Mouse (Mus musculus): ENCODE results near the gene Olfr600. TPM values are rescaled to one million over a fixed set of nuclear protein-coding genes. Genes with fewer than 3 reads are reported as not detected.
"Not testable (repeated sequence)": the region's sequence is repeated elsewhere in the genome, so short reads cannot be mapped to it uniquely, and the experiment has no call there.

The Olfr600 gene
- total and polyA plus RNA-seq, 2 experiments: not detected

DNA sequence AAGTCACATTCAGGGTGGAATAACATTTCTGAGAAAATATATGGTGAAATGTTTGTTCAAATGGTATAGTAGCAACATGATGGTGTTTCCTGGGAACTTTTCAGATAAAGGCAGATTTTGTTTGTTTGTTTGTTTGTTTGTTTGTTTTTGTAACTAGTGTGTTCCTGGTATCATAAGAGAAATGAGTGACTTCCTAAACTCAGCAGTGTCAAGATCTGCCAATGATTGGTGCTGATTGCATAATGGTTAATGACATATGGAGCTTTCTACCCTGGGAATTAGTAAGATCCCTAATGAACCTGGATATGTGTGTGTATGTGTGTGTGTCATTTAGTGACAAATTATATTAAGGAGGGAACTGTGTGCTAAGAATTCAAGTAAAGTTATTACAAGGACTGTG, 26.2 kb downstream of the Olfr600 start, which contains the start of gene Olfr598:
Gene Olfr598 (plus strand): TSS at position 301 of the 400 bp plus-strand sequence.
- no peaks in the 10 kb centered on the region for H3K4me1 ChIP-seq (ENCODE audit: control insufficient read depth, insufficient read depth, low read length)
- no peak for DNase-seq (ENCODE audit: extremely low read depth, low read depth, low spot score)
- no peaks in the 10 kb centered on the region for H3K36me3 ChIP-seq (ENCODE audit: control insufficient read depth, insufficient read depth, low read length)
- TF ChIP-seq POLR2A (IDR thresholded peaks at IDR 0.05; ENCODE audit: extremely low read depth, insufficient read depth, low read length) (no peak), CTCF (IDR thresholded peaks at IDR 0.05; ENCODE audit: low read depth, low read length) (no peak)
- no peaks in the 10 kb centered on the region for H3K79me2 ChIP-seq (ENCODE audit: control insufficient read depth, insufficient read depth, low read length)
- H3K9ac ChIP-seq (ENCODE audit: low read depth, low read length): no peak within 1 kb of the TSS
- H3K4me3 ChIP-seq (ENCODE audit: insufficient read depth, low read depth, low read length): no peak within 1 kb of the TSS
- H3K27ac ChIP-seq (replicated peaks; ENCODE audit: insufficient read depth, low read depth, low read length): no peak within 1 kb of the TSS
- H3K27me3 ChIP-seq (ENCODE audit: control insufficient read depth, insufficient read depth, low read length): no peaks in the 10 kb centered on the region

- H3K36me3 ChIP-seq (ENCODE audit: control insufficient read depth, insufficient read depth, low read length): not testable (repeated sequence)
- 93% methylated on average over 2 of the region's 2 CpGs for WGBS
These were observed 33.5 kb downstream of the Olfr600 start, which contains the start of gene Olfr597 for GRCm38 (mm10) chr7:103316015-103316414. TSS of gene Olfr597 (plus strand) at chr7:103316315.

DNA sequence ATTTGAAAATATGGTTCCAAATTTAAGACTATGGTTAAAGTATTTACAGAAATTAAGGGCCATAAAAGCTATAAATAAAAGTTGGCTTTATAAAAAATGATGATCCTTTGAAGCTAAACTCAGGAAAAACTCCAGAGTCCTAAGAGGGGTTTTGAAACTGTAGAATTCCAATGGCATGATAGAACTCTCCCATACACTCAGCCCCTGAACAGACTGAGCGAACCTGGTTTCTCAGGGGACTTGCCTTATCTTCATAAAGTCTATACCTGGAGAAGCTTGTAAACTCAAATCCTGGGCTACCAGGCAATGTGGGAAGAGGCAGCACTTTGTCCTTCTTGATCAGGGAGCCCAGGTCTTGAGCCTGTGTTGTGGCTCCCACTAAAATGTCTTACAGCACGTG, 44.1 kb downstream of the Olfr600 start, which contains the start of gene Olfr596:
Gene Olfr596 (plus strand): TSS at position 301 of the 400 bp plus-strand sequence.
- H3K27ac ChIP-seq (replicated peaks; ENCODE audit: insufficient read depth, low read depth, low read length); H3K79me2 ChIP-seq (ENCODE audit: control insufficient read depth, insufficient read depth, low read length); H3K27me3 ChIP-seq (ENCODE audit: control insufficient read depth, insufficient read depth, low read length); H3K9ac ChIP-seq (ENCODE audit: low read depth, low read length); H3K36me3 ChIP-seq (ENCODE audit: control insufficient read depth, insufficient read depth, low read length); DNase-seq (ENCODE audit: extremely low read depth, low read depth, low spot score); H3K4me3 ChIP-seq (ENCODE audit: insufficient read depth, low read depth, low read length); H3K4me1 ChIP-seq (ENCODE audit: control insufficient read depth, insufficient read depth, low read length): not testable (repeated sequence)
- 73% methylated on average over 2 of the region's 2 CpGs for WGBS

More at GRCm38 (mm10) chr7:103316015-103316414, 33.5 kb downstream of the Olfr600 start, which contains the start of gene Olfr597:
- not testable (repeated sequence) for H3K79me2 ChIP-seq (ENCODE audit: control insufficient read depth, insufficient read depth, low read length); H3K4me1 ChIP-seq (ENCODE audit: control insufficient read depth, insufficient read depth, low read length); H3K4me3 ChIP-seq (ENCODE audit: insufficient read depth, low read depth, low read length); H3K27me3 ChIP-seq (ENCODE audit: control insufficient read depth, insufficient read depth, low read length); H3K9ac ChIP-seq (ENCODE audit: low read depth, low read length); DNase-seq (ENCODE audit: extremely low read depth, low read depth, low spot score); H3K27ac ChIP-seq (replicated peaks; ENCODE audit: insufficient read depth, low read depth, low read length)

Other genes starting within 250 kb of the Olfr600 start
- not detected in 2 replicates for gene Olfr586, start 224.0 kb downstream of the Olfr600 start, total RNA-seq (2014; rRNA removed)
- gene Olfr586, start 224.0 kb downstream of the Olfr600 start, polyA plus RNA-seq (2012; rRNA removed): not detected in 2 replicates
- not detected in 2 replicates for gene Olfr588-ps1, start 208.8 kb downstream of the Olfr600 start, total RNA-seq (2014; rRNA removed)
- not detected in 2 replicates for gene Olfr588-ps1, start 208.8 kb downstream of the Olfr600 start, polyA plus RNA-seq (2012; rRNA removed)
- gene Olfr589, start 193.3 kb downstream of the Olfr600 start, total RNA-seq (2014; rRNA removed): not detected in 2 replicates
- gene Olfr589, start 193.3 kb downstream of the Olfr600 start, polyA plus RNA-seq (2012; rRNA removed): not detected in 2 replicates
- gene Olfr591, start 171.3 kb downstream of the Olfr600 start, total RNA-seq (2014; rRNA removed): not detected in 2 replicates
- not detected in 2 replicates for gene Olfr591, start 171.3 kb downstream of the Olfr600 start, polyA plus RNA-seq (2012; rRNA removed)
- gene Olfr592, start 164.9 kb downstream of the Olfr600 start, total RNA-seq (2014; rRNA removed): not detected in 2 replicates
- not detected in 2 replicates for gene Olfr592, start 164.9 kb downstream of the Olfr600 start, polyA plus RNA-seq (2012; rRNA removed)
- not detected in 2 replicates for gene Olfr593, start 137.8 kb downstream of the Olfr600 start, total RNA-seq (2014; rRNA removed)
- gene Olfr593, start 137.8 kb downstream of the Olfr600 start, polyA plus RNA-seq (2012; rRNA removed): not detected in 2 replicates
- gene Olfr594, start 132.7 kb downstream of the Olfr600 start, total RNA-seq (2014; rRNA removed): not detected in 2 replicates
- gene Olfr594, start 132.7 kb downstream of the Olfr600 start, polyA plus RNA-seq (2012; rRNA removed): not detected in 2 replicates
- gene Usp17ld, start 97.2 kb downstream of the Olfr600 start, total RNA-seq (2014; rRNA removed): not detected in 2 replicates
- not detected in 2 replicates for gene Usp17ld, start 97.2 kb downstream of the Olfr600 start, polyA plus RNA-seq (2012; rRNA removed)
- gene Olfr596, start 44.0 kb downstream of the Olfr600 start, total RNA-seq (2014; rRNA removed): not detected in 2 replicates
- gene Olfr596, start 44.0 kb downstream of the Olfr600 start, polyA plus RNA-seq (2012; rRNA removed): not detected in 2 replicates
- not detected in 2 replicates for gene Olfr597, start 33.4 kb downstream of the Olfr600 start, total RNA-seq (2014; rRNA removed)
- gene Olfr597, start 33.4 kb downstream of the Olfr600 start, polyA plus RNA-seq (2012; rRNA removed): not detected in 2 replicates
- not detected in 2 replicates for gene Olfr598, start 26.1 kb downstream of the Olfr600 start, total RNA-seq (2014; rRNA removed)
- not detected in 2 replicates for gene Olfr598, start 26.1 kb downstream of the Olfr600 start, polyA plus RNA-seq (2012; rRNA removed)
- not detected in 2 replicates for gene Olfr599, start 13.8 kb downstream of the Olfr600 start, total RNA-seq (2014; rRNA removed)
- not detected in 2 replicates for gene Olfr599, start 13.8 kb downstream of the Olfr600 start, polyA plus RNA-seq (2012; rRNA removed)
- not detected in 2 replicates for gene Olfr601, start 13.0 kb upstream of the Olfr600 start, total RNA-seq (2014; rRNA removed)
- gene Olfr601, start 13.0 kb upstream of the Olfr600 start, polyA plus RNA-seq (2012; rRNA removed): not detected in 2 replicates
- not detected in 2 replicates for gene Olfr603, start 36.5 kb upstream of the Olfr600 start, total RNA-seq (2014; rRNA removed)
- gene Olfr603, start 36.5 kb upstream of the Olfr600 start, polyA plus RNA-seq (2012; rRNA removed): not detected in 2 replicates
- gene Usp17lc, start 65.4 kb upstream of the Olfr600 start, total RNA-seq (2014; rRNA removed): not detected in 2 replicates
- gene Usp17lc, start 65.4 kb upstream of the Olfr600 start, polyA plus RNA-seq (2012; rRNA removed): not detected in 2 replicates
- gene Olfr605, start 95.8 kb upstream of the Olfr600 start, total RNA-seq (2014; rRNA removed): not detected in 2 replicates
- not detected in 2 replicates for gene Olfr605, start 95.8 kb upstream of the Olfr600 start, polyA plus RNA-seq (2012; rRNA removed)
- gene Olfr606, start 99.4 kb upstream of the Olfr600 start, total RNA-seq (2014; rRNA removed): not detected in 2 replicates
- not detected in 2 replicates for gene Olfr606, start 99.4 kb upstream of the Olfr600 start, polyA plus RNA-seq (2012; rRNA removed)
- gene Olfr607, start 114.5 kb upstream of the Olfr600 start, total RNA-seq (2014; rRNA removed): not detected in 2 replicates
- not detected in 2 replicates for gene Olfr607, start 114.5 kb upstream of the Olfr600 start, polyA plus RNA-seq (2012; rRNA removed)
- not detected in 2 replicates for gene Olfr608, start 120.2 kb upstream of the Olfr600 start, total RNA-seq (2014; rRNA removed)
- gene Olfr608, start 120.2 kb upstream of the Olfr600 start, polyA plus RNA-seq (2012; rRNA removed): not detected in 2 replicates
- gene Olfr609, start 148.4 kb upstream of the Olfr600 start, total RNA-seq (2014; rRNA removed): not detected in 2 replicates
- not detected in 2 replicates for gene Olfr609, start 148.4 kb upstream of the Olfr600 start, polyA plus RNA-seq (2012; rRNA removed)
- not detected in 2 replicates for gene Olfr610, start 162.5 kb upstream of the Olfr600 start, total RNA-seq (2014; rRNA removed)
- gene Olfr610, start 162.5 kb upstream of the Olfr600 start, polyA plus RNA-seq (2012; rRNA removed): not detected in 2 replicates
- gene Olfr611, start 171.2 kb upstream of the Olfr600 start, total RNA-seq (2014; rRNA removed): not detected in 2 replicates
- not detected in 2 replicates for gene Olfr611, start 171.2 kb upstream of the Olfr600 start, polyA plus RNA-seq (2012; rRNA removed)
- gene Olfr612, start 193.0 kb upstream of the Olfr600 start, total RNA-seq (2014; rRNA removed): not detected in 2 replicates
- gene Olfr612, start 193.0 kb upstream of the Olfr600 start, polyA plus RNA-seq (2012; rRNA removed): not detected in 2 replicates
- not detected in 2 replicates for gene Olfr613, start 198.4 kb upstream of the Olfr600 start, total RNA-seq (2014; rRNA removed)
- not detected in 2 replicates for gene Olfr613, start 198.4 kb upstream of the Olfr600 start, polyA plus RNA-seq (2012; rRNA removed)
- gene Olfr615, start 206.4 kb upstream of the Olfr600 start, total RNA-seq (2014; rRNA removed): not detected in 2 replicates
- gene Olfr615, start 206.4 kb upstream of the Olfr600 start, polyA plus RNA-seq (2012; rRNA removed): not detected in 2 replicates
- gene Olfr616, start 219.5 kb upstream of the Olfr600 start, total RNA-seq (2014; rRNA removed): not detected in 2 replicates
- not detected in 2 replicates for gene Olfr616, start 219.5 kb upstream of the Olfr600 start, polyA plus RNA-seq (2012; rRNA removed)
- gene Olfr617, start 223.4 kb upstream of the Olfr600 start, total RNA-seq (2014; rRNA removed): not detected in 2 replicates
- gene Olfr617, start 223.4 kb upstream of the Olfr600 start, polyA plus RNA-seq (2012; rRNA removed): not detected in 2 replicates
- not detected in 2 replicates for gene Olfr618, start 240.4 kb upstream of the Olfr600 start, total RNA-seq (2014; rRNA removed)
- gene Olfr618, start 240.4 kb upstream of the Olfr600 start, polyA plus RNA-seq (2012; rRNA removed): not detected in 2 replicates